Mouse (Mus musculus) forebrain, embryonic 10.5 days (tissue): ENCODE data around the gene Vash2. TPM values are rescaled to one million over a fixed set of nuclear protein-coding genes. Genes with fewer than 3 reads are reported as not detected.

Experiments
- DNase-seq: peaks from one replicate; pipeline ENCODE4 v3.0.0-alpha.2; 2017; ENCODE audit warnings: low spot score; ENCODE audit errors: extremely low spot score
- H3K27ac ChIP-seq: fragments of 300-500 bp; sonication (generic); 2 replicates; pipeline ENCODE4 v1.5.1; 2016; ENCODE audit warnings: mild to moderate bottlenecking
- H3K27me3 ChIP-seq: fragments of 300-500 bp; sonication (generic); 2 replicates; pipeline ENCODE4 v1.6.1; 2016; ENCODE audit warnings: mild to moderate bottlenecking; ENCODE audit not compliant: poor library complexity, severe bottlenecking
- H3K36me3 ChIP-seq: fragments of 300-500 bp; sonication (generic); replicated peaks from 2 replicates; pipeline ENCODE4 v1.6.1; 2016; ENCODE audit warnings: mild to moderate bottlenecking, moderate library complexity
- H3K4me1 ChIP-seq: fragments of 300-500 bp; sonication (generic); 2 replicates; pipeline ENCODE4 v1.6.1; 2016
- H3K4me3 ChIP-seq: fragments of 300-500 bp; sonication (generic); 2 replicates; pipeline ENCODE4 v1.5.1; 2016; ENCODE audit warnings: mild to moderate bottlenecking, moderate library complexity
- H3K9me3 ChIP-seq: fragments of 300-500 bp; sonication (generic); 2 replicates; pipeline ENCODE4 v1.6.1; 2016; ENCODE audit warnings: mild to moderate bottlenecking, moderate library complexity
- WGBS: fragments of 180-500 bp; shearing (Covaris S2); methylation state at CpG from one replicate; pipeline ENCODE4 v1.1.7; 2016; 5-methylcytosine and 5-hydroxymethylcytosine counted together
- polyA plus RNA-seq: library from polyadenylated mRNA; unstranded; fragments of >200 nt; fragmentation: Nextera tagmentation; extraction: Ambion mirVana; gene quantifications from 2 replicates; pipeline ENCODE4 v1.2.1, GENCODE M21; 2016

Gene Vash2
- polyA plus RNA-seq, 1 experiment from 2014 or later = 39.7 TPM

GRCm38 (mm10) chr1:190904136-190904535 is 75.0 kb downstream of the Vash2 start:
- Histone ChIP-seq H3K27ac (no peak overlapping the region), H3K36me3 (peaks cover 25% of the 10 kb centered on the region), H3K27me3 (no peaks in the 10 kb centered on the region), H3K4me1 (peaks cover under 1% of the 10 kb centered on the region; the same call in 1 of the 2 replicates), H3K4me3 (no peak overlapping the region), H3K9me3 (no peaks in the 10 kb centered on the region)
- no peak for DNase-seq
- WGBS = 90% methylated on average over 3 of the region's 3 CpGs

- Histone ChIP-seq H3K36me3 (peaks cover 56% of the 10 kb centered on the region), H3K27me3 (no peaks in the 10 kb centered on the region), H3K27ac (no peak overlapping the region), H3K4me3 (no peak overlapping the region), H3K9me3 (no peaks in the 10 kb centered on the region), H3K4me1 (no peaks in the 10 kb centered on the region)
- no peak for DNase-seq
- WGBS = 76% methylated on average over 2 of the region's 2 CpGs
These were observed 78.0 kb downstream of the Vash2 start for GRCm38 (mm10) chr1:190901082-190901481.

DNA sequence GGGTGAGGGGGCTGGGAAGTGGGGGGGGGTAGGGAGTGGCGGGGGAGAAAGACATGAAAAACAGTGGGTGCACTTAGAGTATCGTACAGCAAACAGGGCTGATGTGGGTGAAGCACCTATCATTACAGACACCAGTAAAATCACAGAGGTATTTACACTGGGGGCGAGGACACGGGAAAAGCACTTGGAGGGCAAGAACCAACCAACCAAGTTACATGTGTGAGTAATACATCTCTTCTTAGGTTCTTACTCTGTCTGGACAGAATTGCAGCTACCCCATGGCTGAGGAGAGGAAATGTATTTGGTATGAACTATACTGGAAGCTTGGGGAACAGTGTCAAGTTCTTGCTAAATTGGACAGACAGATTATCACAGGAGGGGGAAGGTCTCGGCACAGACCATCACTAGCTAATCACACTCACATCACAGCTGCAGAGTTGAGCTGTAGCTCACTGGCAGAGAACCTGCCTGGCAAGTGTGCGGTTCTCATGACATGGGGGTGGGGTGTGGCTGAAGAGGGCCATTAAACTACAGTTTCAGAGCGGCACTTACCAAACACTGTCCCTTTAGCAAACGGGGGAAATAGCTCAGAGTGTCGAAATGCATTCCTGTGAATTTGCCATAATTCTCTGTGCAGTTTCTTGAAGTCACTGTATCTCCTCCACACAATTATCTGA is 80.1 kb downstream of the Vash2 start:
- H3K27ac ChIP-seq = no peak overlapping the region
- no peaks in the 10 kb centered on the region for H3K27me3 ChIP-seq
- DNase-seq = no peak
- H3K4me3 ChIP-seq = no peak overlapping the region
- no peaks in the 10 kb centered on the region for H3K4me1 ChIP-seq
- peaks cover 56% of the 10 kb centered on the region for H3K36me3 ChIP-seq
- WGBS = 90% methylated on average over 9 of the region's 9 CpGs
- H3K9me3 ChIP-seq = no peaks in the 10 kb centered on the region

GRCm38 (mm10) chr1:190898186-190898585 is 80.9 kb downstream of the Vash2 start:
- peaks cover 52% of the 10 kb centered on the region for H3K36me3 ChIP-seq

More at GRCm38 (mm10) chr1:190898186-190898585, 80.9 kb downstream of the Vash2 start:
- no peaks in the 10 kb centered on the region for H3K27me3 ChIP-seq
- no peak overlapping the region for H3K4me3 ChIP-seq
- H3K4me1 ChIP-seq = no peaks in the 10 kb centered on the region
- DNase-seq = no peak
- no peak overlapping the region for H3K27ac ChIP-seq
- H3K9me3 ChIP-seq = no peaks in the 10 kb centered on the region
- 92% methylated on average over 3 of the region's 3 CpGs for WGBS

Other genes with a start within 250 kb of the Vash2 start
- gene Rps6kc1, start 67.5 kb downstream of the Vash2 start, polyA plus RNA-seq = 14.7 and 17.3 TPM in 2 replicates
- gene Angel2, start 54.2 kb downstream of the Vash2 start, polyA plus RNA-seq = 50.8 and 52.7 TPM in 2 replicates
- 8.2 and 8.5 TPM in 2 replicates for gene Flvcr1, start 46.9 kb upstream of the Vash2 start, polyA plus RNA-seq
- gene Spata45, start 57.3 kb upstream of the Vash2 start, polyA plus RNA-seq = not detected in 2 replicates
- gene Tatdn3, start 83.6 kb upstream of the Vash2 start, polyA plus RNA-seq = 11.6 and 11.9 TPM in 2 replicates
- 38.2 and 39.0 TPM in 2 replicates for gene Nsl1, start 83.7 kb upstream of the Vash2 start, polyA plus RNA-seq
- 8.0 and 9.7 TPM in 2 replicates for gene Batf3, start 118.6 kb upstream of the Vash2 start, polyA plus RNA-seq
- gene Fam71a, start 185.5 kb upstream of the Vash2 start, polyA plus RNA-seq = not detected in 2 replicates
- 2.9 and 3.4 TPM in 2 replicates for gene Atf3, start 238.7 kb upstream of the Vash2 start, polyA plus RNA-seq